Mouse (Mus musculus): Measurements from ENCODE around the gene Lhx4.

The Lhx4 gene

DNA sequence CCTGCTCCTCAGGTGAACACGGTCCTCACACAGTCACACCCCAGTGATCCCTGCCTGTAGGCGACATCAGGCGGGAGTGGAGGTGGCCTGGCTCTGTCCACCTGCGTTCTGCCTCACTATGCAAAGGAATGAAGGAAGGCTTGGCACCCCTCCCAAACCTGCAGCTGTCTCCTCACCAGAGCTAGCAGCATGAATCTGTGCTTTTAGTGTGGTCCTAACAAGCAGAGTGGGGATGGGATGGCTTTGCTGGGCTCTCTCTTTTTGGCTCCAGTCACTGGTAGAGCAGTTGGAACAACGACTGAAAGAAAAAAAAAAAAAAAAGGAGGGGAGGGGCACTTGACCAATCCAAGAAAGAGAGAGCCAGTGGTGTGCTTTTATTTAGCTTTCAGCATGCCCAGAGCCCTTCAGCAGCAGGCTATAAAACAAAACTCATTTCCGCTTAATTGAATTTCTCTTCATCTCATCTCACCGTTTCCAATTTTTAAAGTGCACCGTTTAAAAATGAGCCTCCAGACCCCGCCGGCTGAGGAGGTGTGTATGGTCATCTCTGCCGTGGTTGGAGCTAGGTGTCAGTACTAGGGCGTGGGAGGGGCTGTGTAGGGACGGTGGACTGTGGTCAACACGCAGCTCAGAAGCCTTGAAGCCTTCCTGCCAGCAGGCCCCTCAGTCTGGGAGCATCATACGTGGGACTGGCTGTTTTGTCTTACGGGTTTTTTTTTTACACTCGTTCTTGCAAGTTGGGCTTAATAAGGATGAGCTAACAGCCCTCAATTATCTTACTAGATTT lies 52.9 kb downstream of the Lhx4 start:
- no peak for DNase-seq

DNA sequence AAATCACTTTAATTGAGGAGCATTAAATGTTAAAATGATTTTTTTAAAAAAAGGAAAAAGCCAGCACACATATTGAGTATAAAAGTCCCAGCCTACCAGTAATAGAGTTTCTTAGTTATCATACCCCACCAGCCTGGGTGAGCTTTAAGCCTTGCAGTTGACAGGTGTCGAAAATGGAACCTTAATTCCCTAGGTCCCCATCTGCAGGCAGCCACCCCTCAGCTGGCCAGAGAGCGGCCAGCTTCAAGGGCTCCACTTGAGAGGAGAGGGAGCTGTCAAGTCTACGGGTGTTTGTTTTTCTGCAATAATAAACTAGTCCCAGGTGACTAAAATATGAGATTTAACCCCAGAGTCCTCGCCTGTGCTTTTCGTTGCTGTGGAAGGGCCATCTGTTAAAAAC lies 58.0 kb downstream of the Lhx4 start:
- no peak for DNase-seq

DNA sequence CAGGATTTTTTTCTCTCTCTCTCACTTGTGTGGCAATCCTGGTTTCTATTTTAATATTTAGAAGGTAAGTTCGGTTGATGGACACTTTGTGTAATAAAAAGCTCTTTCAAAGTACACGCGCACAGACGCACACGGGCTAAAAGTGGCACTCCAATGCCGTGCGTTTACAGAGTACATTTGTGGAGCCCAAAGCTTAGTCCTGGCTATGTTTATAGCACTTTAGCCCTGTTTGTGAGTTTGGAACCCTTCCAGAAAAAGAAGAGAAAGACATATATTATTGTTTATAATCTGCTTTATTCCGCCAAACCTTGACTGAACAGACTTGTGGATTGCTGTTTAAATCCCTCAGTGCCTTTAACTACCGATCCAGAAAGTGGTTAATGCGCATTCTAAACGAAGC lies 58.5 kb downstream of the Lhx4 start:
- no peak for DNase-seq

DNA sequence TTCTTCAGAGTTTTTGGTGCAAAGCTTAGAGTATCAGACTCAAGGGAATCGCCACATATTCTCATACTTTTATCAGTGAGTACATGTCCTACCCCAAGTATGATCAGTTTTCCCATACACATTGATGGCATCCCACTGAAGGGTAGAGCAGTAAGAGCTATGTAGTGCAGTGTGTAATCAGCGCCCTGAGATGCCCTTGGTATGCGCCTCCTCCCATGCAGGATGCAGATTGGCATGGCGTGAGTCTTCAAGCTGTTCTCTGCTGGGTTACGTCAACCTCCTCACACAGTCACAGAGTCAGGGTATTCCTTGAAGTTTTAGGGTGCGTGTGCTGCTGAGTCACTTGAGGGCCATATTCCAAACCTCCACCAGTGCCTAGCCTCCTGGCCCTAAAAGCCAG lies 59.3 kb downstream of the Lhx4 start:
- no peak for DNase-seq

DNA sequence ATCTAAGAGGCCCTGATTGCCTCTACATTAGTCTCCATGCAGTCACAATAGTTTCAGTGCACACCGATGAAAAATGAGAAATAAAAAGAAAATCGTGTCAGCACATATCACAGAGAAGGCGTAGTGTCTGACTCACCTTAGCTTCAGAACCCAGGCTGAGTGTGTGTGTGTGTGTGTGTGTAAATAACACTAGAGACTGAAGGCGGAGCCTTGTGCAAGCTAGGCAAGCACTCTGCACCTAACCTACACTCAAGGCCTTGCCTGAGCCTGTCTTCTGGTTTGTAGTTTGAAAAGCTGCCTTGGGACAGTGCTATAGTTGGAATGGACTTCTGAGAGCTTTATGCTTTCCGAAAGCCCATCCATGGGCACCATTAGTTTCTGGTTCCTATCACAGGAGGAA lies 61.9 kb downstream of the Lhx4 start:
- no peak for DNase-seq

DNA sequence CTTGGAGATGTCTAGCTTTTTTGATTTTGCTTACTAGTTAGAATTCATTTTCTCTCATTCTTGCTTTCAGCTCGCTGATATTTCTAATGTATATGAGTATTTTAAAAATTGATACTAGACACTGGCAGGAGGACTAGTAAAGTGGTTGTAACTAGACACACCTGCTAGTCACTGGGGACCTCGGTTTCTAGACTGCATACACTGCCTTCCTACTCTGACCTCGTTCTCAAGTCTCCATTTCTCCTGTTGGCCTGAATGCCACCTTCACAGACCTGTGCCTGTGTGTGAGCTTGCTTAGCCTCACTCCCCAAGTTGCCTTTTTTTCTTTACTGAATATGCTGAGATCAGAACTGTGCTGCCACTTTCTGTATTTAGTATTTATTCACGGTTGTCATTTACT lies 62.3 kb downstream of the Lhx4 start:
- no peak for DNase-seq

DNA sequence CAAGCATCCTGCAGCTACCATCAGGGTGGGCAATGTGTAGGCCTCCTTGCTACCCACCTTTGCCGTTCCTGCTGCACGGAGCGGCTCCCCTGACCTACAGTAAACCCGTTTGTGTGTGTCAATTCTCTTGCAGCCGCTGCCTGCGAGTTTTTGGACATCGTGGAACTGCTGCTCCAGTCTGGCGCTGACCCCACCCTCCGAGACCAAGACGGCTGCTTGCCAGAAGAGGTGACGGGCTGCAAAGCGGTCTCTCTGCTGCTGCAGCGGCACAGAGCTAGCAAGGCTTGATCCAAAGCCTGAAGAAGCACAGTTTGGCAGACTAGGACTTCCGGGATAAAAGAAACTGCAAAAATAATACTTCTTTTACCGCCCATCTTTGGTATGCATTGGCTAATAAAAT lies 64.7 kb downstream of the Lhx4 start:
- no peak for DNase-seq

DNA sequence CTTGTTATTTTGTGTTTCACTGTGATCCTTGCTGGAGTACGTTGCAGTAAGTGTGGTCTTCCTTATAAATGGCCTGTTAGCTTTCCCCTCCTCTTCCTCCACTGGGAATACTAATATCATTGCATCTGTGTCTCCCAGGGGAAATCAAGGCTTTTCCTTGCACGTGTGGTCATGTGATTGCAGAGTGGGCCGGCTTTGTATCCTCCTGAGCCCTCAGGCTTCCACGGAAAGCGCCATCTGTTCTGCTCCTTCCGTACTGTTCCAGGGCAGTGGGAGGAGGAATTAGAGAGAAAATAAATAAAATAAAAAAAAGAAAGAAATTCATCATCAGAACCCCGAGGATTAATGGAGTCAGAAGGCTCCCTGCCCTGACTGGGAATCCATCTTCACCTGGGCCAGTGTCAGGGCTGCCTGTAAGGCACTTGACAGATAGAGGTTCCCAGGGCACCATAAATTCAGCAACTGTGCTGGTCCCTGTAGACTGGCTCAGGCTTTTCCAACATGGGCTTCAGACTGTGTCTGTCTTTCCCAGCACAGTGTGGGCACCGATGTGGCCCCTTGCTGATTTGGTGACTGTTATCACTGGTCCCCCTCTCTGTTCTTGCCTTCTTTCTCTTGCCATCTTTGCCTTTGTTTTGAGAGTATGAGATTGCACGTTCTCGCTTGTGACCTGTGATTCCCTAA lies 70.2 kb downstream of the Lhx4 start:
- DNase-seq = no peak

DNA sequence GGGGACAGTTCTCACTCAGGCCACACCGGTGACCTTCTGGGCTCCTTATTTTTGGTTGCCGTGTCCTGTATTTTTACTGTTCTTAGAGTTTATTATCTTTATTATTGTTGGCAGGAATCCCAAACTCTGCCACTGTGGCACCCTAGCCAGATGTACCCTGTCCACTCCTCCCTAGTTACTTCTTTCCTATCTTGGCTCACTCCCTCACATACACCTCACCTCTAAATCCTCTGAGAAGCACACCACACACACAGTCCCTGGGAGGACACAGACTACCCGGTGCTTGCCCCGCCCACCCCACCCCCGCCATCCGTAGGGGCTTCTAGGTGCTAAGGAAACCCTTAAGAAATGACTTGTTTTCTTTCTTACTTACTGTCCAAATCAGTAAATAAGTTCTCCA lies 75.9 kb downstream of the Lhx4 start:
- no peak for DNase-seq

DNA sequence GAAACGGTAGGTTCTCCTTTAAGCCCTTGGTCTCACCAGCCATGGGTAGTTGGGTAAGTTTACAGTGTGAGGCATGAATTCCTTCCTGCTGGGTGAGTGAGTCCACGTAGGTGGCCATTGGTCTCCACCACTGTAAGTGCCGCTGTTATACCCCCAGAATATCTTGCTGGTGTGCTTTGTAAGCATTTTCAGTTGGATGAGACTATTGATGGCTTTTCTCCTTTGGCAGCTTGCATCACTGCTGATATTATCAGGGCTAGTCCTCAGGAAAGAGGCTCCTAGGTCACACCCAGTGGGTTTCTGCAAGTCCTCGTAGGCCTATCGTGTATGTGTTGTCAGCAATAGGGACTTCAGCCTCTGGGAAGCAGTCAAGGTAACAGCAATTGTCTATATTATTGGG lies 87.5 kb downstream of the Lhx4 start:
- no peak for DNase-seq

DNA sequence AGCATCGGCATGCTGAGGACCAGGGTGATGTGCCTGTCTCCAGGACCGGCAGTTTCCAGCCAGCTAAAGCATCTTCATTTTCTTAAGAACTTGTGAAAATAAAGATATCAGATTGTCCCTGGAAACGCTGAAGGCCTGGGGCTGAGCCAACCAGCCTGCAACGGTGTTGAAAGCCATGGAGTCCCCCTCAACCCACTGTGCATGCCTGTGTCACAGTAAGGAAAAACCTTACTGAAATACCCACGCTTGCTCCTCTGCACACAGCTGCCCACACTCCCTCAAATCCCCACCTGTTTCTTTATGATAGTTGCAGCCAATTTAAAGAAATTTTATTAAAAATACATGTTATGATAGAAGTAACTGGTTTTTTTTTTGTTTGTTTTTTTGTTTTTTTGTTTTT lies 95.2 kb downstream of the Lhx4 start:
- DNase-seq = no peak

DNA sequence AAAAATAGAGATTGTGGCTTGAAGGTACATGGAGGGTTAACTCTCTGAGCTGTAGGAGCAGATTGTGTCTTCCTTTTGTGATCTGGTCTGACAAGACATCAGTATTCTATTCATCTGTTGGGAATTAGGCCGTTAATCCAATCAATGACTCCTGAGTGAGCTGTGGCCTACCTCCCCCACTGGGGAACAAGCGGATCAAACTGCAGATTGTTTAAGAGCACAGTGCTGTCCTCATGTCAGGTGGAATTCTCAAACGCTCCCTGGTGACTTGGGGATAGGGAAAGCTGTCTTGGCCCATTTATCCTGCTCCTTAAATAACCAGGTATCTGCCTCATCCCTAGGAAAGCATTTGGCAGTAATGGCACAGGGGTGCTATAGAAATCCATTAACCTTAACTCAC lies 96.5 kb downstream of the Lhx4 start:
- no peak for DNase-seq

DNA sequence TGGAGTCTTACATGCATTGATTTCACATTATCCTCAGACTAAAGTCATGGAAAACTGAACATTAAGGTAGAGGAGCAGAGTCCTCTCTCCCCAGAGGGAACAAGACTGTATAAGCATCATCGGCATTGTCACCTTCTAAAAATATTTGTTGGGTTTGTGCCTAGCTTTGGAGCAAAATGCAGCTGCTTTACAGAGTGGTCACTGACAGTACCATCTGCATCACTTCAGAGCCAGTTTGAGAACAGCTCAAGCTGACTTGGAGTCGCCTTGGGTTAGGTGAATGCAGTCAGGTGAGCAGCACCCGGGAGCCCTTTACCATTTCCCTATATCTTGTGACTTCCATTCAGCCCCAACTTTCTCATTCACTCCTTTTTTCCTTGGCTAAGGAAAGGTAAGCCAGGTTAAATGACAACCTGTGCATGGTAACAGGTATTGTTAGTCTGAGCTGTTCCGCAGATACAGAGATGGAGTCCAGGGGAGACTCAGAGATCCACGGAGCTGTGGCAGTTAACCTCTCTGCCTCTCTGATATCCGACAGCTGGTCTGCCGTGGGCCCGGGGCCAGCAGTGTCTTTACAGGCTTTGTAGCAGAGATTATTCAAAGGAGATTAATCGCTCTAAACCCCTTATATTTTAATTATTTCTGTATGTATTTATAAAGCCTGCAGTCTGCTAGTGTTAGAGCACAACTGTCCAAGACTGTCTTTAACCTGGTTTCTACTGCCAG lies 101.2 kb downstream of the Lhx4 start:
- no peak for DNase-seq

All from spleen, adult 18-20 months (tissue).